Mouse (Mus musculus) C2C12 (cell line): ENCODE data around the gene Mipep. TPM values are rescaled to one million over a fixed set of nuclear protein-coding genes. Genes with fewer than 3 reads are reported as not detected.

Experiments
- H3K27me3 ChIP-seq: one replicate; pipeline ENCODE4 v1.6.1; 2011; ENCODE audit not compliant: control insufficient read depth, insufficient read depth, insufficient read length
- H3K36me3 ChIP-seq: one replicate; pipeline ENCODE4 v1.6.1; 2011; ENCODE audit not compliant: control insufficient read depth, insufficient read depth
- H3K4me3 ChIP-seq: one replicate; pipeline ENCODE4 v1.5.1; 2011; ENCODE audit warnings: mild to moderate bottlenecking, control low read depth; ENCODE audit not compliant: poor library complexity, insufficient read depth, severe bottlenecking
- H3K79me2 ChIP-seq: one replicate; pipeline ENCODE4 v1.6.1; 2011; ENCODE audit not compliant: control insufficient read depth, insufficient read depth
- H3K79me3 ChIP-seq: one replicate; pipeline ENCODE4 v1.6.1; 2011; ENCODE audit warnings: low read depth, control low read depth
- H3ac ChIP-seq: one replicate; pipeline ENCODE3; 2011; ENCODE audit warnings: low read depth; ENCODE audit not compliant: control insufficient read depth, insufficient read length
- CEBPB ChIP-seq: IDR thresholded peaks from one replicate; pipeline ENCODE4 v1.6.1; 2011; ENCODE audit warnings: low read depth, mild to moderate bottlenecking, control low read depth, moderate library complexity
- CTCF ChIP-seq: IDR thresholded peaks from one replicate; pipeline ENCODE4 v1.5.1; 2011; ENCODE audit not compliant: control insufficient read depth, insufficient read depth, insufficient read length
- FOSL1 ChIP-seq: IDR thresholded peaks from one replicate; pipeline ENCODE4 v1.8.0; 2011; ENCODE audit warnings: mild to moderate bottlenecking, low read length; ENCODE audit not compliant: poor library complexity, insufficient read depth, severe bottlenecking
- MAX ChIP-seq: IDR thresholded peaks from one replicate; pipeline ENCODE4 v1.6.1; 2011; ENCODE audit warnings: mild to moderate bottlenecking, control low read depth
- MYOD1 ChIP-seq: IDR thresholded peaks from one replicate; pipeline ENCODE4 v1.6.1; 2011; ENCODE audit warnings: low read depth; ENCODE audit not compliant: control insufficient read depth, insufficient read length
- MYOG ChIP-seq: IDR thresholded peaks from one replicate; pipeline ENCODE4 v1.6.1; 2011; ENCODE audit not compliant: control insufficient read depth, insufficient read length; ENCODE audit errors: extremely low read depth
- USF1 ChIP-seq: IDR thresholded peaks from one replicate; pipeline ENCODE4 v1.6.1; 2011; ENCODE audit warnings: low read depth, mild to moderate bottlenecking, control low read depth, moderate library complexity
- polyA plus RNA-seq: library from polyadenylated mRNA; unstranded; fragments of >200 nt; fragmentation: generic; extraction: Trizol; gene quantifications from one replicate; pipeline ENCODE4 v1.2.1, GENCODE M21; 2012; ENCODE audit warnings: missing spikeins

Gene Mipep
- polyA plus RNA-seq, 1 experiment: 9.8 TPM

DNA sequence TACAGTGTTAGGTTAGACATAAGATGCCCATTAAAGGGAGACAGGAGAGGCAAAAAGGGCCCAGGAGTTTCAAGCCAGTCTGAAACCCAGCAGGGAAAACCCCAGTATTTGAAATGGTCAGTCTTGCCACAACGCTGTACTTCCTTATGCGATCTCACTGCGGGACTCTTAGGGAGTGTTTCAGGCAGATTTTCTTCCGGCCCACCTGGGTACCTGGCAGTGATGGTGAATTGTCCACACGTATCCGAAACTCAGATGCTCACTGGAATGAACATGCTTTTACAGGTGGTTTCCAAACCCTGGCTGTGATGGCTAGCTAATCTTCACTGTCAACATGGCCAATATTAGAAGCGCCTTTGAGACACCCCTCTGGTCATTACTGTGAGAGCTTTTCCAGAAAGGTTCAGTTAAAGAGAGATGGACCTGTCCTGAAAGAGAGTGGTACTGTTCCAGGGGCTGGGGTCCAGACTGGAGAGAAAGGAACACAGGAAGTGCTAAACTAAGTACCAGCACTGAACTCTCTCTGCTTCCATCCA, 2.2 kb upstream of the Mipep start:
- no peaks in the 10 kb centered on the region for H3K79me3 ChIP-seq
- TF ChIP-seq USF1 (no peak), CTCF (no peak), MYOD1 (no peak), MAX (no peak), FOSL1 (no peak), CEBPB (no peak)
- peaks cover 3% of the 10 kb centered on the region for H3K27me3 ChIP-seq
- H3K4me3 ChIP-seq: no peak overlapping the region
- no peaks in the 10 kb centered on the region for H3K79me2 ChIP-seq
- H3K36me3 ChIP-seq: no peaks in the 10 kb centered on the region
- H3ac ChIP-seq: no peak overlapping the region

DNA sequence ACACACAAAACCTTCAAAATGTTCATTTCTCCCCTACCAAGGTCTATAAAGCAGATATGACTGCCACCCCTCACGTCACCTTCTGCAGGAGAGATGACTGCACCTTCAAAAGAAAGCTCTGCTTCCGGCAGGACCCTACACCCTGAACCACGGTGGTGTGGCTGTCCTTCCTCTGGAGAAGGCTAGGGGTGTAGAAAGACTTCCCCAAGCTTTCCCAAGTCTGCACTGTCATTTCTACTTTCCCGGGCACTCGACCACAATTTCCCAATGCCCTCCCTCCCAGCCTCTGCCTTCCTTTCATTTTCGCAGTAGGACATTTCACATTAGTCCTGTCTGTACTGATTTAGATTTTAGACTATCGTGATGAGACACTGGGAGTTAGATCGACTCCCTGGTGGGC, 1.2 kb upstream of the Mipep start:
- no peak for TF ChIP-seq MYOD1
- TF ChIP-seq MYOG: no peak
- no peak for TF ChIP-seq FOSL1
- no peak for TF ChIP-seq CEBPB
- no peak for TF ChIP-seq CTCF
- TF ChIP-seq USF1: no peak
- no peak for TF ChIP-seq MAX
- Histone ChIP-seq H3K4me3 (no peak overlapping the region), H3K27me3 (peaks cover 3% of the 10 kb centered on the region), H3K36me3 (peaks cover 3% of the 10 kb centered on the region), H3ac (no peak overlapping the region), H3K79me2 (no peaks in the 10 kb centered on the region), H3K79me3 (no peaks in the 10 kb centered on the region)

DNA sequence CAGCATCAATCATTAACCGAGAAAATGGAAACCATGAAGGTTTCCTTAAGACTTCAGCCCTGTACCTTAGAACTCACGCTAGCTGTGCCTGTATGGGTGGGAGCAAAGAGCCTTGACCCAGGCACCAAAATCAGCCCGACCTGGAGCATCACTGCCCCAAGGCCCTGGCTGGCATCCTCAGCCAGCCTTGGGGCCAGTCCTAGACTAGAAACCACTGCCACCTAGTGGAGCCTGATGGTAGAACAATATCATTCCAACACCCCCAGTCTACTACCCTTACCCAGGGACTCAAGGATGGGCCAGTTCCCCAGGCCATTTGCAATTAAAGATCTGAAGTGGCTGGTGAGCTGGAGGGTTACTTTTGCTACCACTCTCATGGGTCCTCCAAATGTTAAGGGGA, 5.7 kb downstream of the Mipep start:
- peaks cover 15% of the 10 kb centered on the region for H3K36me3 ChIP-seq
- no peaks in the 10 kb centered on the region for H3K79me2 ChIP-seq
- TF ChIP-seq MAX (no peak), FOSL1 (no peak), CTCF (peak; percentile 45), USF1 (no peak), CEBPB (no peak), MYOD1 (no peak)
- no peak overlapping the region for H3ac ChIP-seq
- no peaks in the 10 kb centered on the region for H3K27me3 ChIP-seq
- H3K79me3 ChIP-seq: no peaks in the 10 kb centered on the region
- no peak overlapping the region for H3K4me3 ChIP-seq

DNA sequence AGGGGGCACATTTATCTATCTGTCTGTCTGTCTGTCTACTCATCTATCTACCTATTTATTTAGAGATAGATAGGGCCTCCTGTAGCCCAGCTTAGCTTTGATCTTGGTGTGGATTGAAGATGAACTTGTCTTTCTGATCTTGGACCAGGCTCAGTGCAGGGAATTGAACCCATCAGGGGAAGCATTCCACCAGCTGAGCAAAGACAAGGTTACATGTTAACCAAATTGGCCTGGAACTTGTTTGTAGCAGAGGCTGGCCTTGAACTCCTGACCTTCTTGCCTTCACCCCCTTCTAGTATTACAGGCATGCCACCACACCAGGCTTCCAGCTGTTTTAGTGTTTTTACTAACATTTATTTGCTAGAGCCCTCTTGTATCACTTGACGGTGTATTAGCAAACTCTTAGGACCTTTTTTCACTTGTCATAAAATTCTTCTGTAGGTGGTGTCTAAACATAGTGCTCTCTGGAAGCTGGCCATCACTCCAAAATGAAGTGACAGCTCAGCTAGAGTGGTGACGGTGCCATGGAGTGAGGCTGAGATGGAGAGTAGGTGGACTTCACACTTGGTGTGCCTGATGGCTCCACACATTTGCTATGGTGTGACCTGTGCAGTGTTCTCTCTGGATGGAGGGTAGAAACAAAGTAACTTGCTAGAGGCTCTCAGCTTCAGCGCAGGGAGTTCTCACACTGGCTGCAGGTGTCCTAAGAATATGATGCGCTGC, 12.4 kb downstream of the Mipep start:
- H3K27me3 ChIP-seq: no peaks in the 10 kb centered on the region
- H3K4me3 ChIP-seq: no peak overlapping the region
- no peak for TF ChIP-seq CEBPB
- TF ChIP-seq MYOG: no peak
- no peak for TF ChIP-seq FOSL1
- no peak for TF ChIP-seq CTCF
- TF ChIP-seq MAX: no peak
- TF ChIP-seq MYOD1: no peak
- TF ChIP-seq USF1: no peak
- no peak overlapping the region for H3ac ChIP-seq
- no peaks in the 10 kb centered on the region for H3K79me2 ChIP-seq
- H3K79me3 ChIP-seq: no peaks in the 10 kb centered on the region
- H3K36me3 ChIP-seq: peaks cover 4% of the 10 kb centered on the region

DNA sequence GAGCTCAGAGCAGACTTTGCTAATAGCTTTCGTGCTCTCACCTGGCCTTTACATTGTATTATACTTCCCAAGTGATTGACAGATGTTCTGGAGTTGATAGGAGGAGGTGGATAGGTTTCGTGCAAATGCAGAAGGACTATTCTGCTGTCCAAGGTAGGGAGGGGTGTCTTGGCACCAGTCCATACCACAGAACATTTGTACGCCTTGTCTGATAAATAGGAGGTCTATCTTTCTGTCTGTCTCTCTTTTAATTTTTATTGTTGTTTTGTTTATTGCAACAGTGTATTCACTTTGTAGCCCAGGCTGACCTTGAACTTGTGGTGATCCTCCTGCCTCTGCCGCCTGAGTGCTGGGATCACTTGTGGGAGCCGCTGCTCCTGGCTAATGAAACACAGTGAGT, 13.2 kb downstream of the Mipep start:
- H3K36me3 ChIP-seq: no peaks in the 10 kb centered on the region
- TF ChIP-seq CTCF: no peak
- no peak for TF ChIP-seq MAX
- TF ChIP-seq MYOD1: no peak
- no peak for TF ChIP-seq MYOG
- no peak for TF ChIP-seq CEBPB
- no peak for TF ChIP-seq FOSL1
- no peak for TF ChIP-seq USF1

DNA sequence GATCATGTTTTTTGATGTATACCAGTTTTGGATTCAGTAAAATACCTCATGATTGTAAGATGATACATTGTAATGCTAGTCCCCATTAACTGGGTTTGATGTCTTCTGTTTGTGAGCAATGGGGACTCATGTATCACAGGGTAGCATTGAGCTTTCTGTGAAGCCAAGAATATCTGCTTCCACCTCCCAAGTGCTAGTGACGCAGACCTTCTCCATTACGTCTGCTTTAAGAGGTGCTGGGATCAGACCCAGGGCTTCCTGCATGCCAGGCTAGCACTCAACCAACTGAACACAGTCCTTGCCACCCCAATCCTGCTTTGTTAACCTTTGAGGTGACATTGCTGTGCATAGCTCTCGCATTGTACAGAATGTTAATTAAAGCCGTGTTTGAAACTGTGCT, 14.3 kb downstream of the Mipep start:
- Histone ChIP-seq H3K27me3 (no peaks in the 10 kb centered on the region), H3K79me2 (no peaks in the 10 kb centered on the region), H3K79me3 (no peaks in the 10 kb centered on the region), H3K4me3 (no peak overlapping the region), H3K36me3 (no peaks in the 10 kb centered on the region), H3ac (no peak overlapping the region)
- no peak for TF ChIP-seq CTCF
- TF ChIP-seq MAX: no peak
- TF ChIP-seq MYOD1: no peak
- TF ChIP-seq USF1: no peak
- no peak for TF ChIP-seq FOSL1
- TF ChIP-seq MYOG: no peak
- no peak for TF ChIP-seq CEBPB

More for the DNA sequence above, 13.2 kb downstream of the Mipep start:
- Histone ChIP-seq H3K79me3 (no peaks in the 10 kb centered on the region), H3ac (no peak overlapping the region), H3K27me3 (no peaks in the 10 kb centered on the region), H3K4me3 (no peak overlapping the region), H3K79me2 (no peaks in the 10 kb centered on the region)
